Mouse (Mus musculus): Measurements from ENCODE around the gene Tbx20. TPM values are rescaled to one million over a fixed set of nuclear protein-coding genes. Genes with fewer than 3 reads are reported as not detected.

Tbx20 gene
- under 1 TPM in 1 of 2 experiments, not detected in 1; 0.25 TPM for total RNA-seq (2021)
- long read RNA-seq, experiment 1 = 0 reads
- long read RNA-seq, experiment 2 = 0 reads

- no peak for DNase-seq (ENCODE audit: low spot score in 2 of 2)
These were observed at the start of gene Tbx20 for GRCm38 (mm10) chr9:24774160-24774969. Gene Tbx20, minus strand, starts transcription at chr9:24774303.

- no peak for DNase-seq (ENCODE audit: low spot score in 2 of 2)
These were observed 44.4 kb upstream of the Tbx20 start for GRCm38 (mm10) chr9:24818511-24818910.

DNA sequence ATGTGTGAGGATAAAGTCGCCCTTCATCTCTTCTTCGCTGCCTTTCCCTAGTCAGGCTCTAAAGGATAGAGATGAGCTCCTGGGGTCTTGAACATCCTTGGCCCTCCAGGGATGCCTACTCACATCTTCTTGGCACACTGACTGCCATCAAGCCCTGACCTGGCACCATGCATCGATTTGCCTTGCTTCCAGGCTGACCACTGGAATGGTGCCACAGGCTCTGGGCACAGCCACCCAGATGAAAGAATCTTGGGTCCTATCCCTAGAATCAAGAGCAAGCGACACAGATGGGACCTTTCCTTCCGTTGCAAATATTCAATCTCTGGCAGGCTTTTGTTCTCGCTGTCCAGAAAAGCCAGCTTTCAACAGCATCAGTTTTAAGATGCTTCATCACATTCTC lies 38.4 kb upstream of the Tbx20 start:
- no peak for DNase-seq (ENCODE audit: low spot score in 2 of 2)

DNA sequence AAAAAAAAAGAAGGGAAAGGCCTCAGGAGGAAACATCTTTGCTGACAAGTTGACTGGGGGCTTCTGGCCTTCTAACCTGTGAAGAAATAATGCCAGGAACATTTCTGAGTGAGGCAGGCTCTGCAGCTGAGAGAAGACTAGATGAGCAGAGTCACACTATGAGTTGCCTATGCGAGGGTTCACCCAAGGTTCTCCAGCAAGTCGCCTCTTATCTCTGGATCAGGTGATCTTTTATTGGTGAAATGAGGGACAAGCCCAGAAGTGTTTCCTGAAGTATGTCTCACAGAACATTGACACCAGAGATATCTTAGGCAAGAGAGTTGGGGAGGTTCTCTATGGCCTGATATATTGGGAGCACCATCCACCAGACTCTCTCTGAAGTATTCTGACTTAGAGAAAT lies 18.0 kb upstream of the Tbx20 start:
- DNase-seq (ENCODE audit: low spot score in 2 of 2) = no peak

DNA sequence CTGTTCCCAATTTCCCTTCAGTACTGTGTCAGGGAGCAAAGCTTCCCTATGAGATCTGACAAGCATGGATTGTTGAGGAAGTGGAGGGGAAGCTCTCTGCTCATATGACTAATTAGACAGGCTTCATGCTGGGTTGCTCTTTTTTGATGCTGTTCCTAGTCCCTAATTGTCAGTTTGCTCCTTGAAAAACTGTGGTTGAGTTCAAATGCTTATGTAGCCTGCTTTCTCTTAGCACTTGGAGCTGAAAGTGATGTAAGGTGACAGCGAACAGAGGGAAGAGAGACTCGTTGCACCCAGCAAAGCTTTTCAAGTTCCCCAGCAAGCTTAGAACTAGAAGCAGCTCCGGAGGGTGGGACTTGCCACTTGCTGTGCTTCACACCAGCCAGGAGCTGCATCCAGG lies 15.3 kb upstream of the Tbx20 start:
- DNase-seq (ENCODE audit: low spot score in 2 of 2) = no peak

DNA sequence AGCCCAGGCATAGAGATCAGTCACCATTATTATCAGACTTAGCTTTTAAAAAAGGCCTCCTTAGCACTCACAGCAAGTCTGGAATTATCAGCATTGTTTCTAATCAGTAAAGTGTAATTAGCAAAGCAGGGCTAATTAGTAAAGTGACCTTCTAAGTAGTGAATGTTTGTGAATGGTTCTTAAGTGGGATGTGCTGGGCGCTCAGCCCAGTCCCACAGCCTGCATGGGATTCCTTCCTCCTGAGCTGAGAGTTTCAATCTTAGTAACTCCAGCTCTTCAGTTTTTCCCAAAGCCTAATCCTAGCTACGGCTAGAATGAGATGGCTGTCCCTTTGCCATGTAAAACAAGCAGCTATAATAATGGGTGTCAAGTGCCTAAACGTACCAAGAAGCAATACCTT lies 8.2 kb upstream of the Tbx20 start:
- no peak for DNase-seq (ENCODE audit: low spot score in 2 of 2)

- no peak for DNase-seq (ENCODE audit: low spot score in 2 of 2)
These were observed 6.9 kb upstream of the Tbx20 start for GRCm38 (mm10) chr9:24780929-24781441.

- no peak for DNase-seq (ENCODE audit: low spot score in 2 of 2)
These were observed 6.4 kb upstream of the Tbx20 start for GRCm38 (mm10) chr9:24780391-24780928.

- no peak for DNase-seq (ENCODE audit: low spot score in 2 of 2)
These were observed 5.9 kb upstream of the Tbx20 start for GRCm38 (mm10) chr9:24779975-24780374.

DNA sequence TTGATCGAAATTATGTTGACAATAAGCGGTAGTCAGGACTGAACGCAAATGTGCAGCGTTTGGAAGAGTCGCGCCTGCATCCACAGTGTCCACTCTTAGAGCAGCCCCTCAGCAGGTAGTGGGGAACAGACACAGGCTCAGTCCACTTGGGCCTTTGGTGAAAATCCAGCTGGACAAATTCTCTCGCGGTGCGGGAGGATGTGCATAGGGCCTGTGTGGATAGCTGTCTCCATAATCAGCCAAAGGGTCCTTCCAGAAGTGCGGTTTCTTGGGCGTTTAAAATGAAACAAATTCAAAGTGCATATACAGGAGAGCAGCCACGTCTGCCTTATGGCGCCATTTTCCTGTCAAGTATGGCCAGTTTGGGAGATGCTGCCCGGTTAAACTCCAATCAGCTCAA lies 4.5 kb upstream of the Tbx20 start:
- DNase-seq (ENCODE audit: low spot score in 2 of 2) = no peak

- no peak for DNase-seq (ENCODE audit: low spot score in 2 of 2)
These were observed 3.9 kb upstream of the Tbx20 start for GRCm38 (mm10) chr9:24777961-24778360.

DNA sequence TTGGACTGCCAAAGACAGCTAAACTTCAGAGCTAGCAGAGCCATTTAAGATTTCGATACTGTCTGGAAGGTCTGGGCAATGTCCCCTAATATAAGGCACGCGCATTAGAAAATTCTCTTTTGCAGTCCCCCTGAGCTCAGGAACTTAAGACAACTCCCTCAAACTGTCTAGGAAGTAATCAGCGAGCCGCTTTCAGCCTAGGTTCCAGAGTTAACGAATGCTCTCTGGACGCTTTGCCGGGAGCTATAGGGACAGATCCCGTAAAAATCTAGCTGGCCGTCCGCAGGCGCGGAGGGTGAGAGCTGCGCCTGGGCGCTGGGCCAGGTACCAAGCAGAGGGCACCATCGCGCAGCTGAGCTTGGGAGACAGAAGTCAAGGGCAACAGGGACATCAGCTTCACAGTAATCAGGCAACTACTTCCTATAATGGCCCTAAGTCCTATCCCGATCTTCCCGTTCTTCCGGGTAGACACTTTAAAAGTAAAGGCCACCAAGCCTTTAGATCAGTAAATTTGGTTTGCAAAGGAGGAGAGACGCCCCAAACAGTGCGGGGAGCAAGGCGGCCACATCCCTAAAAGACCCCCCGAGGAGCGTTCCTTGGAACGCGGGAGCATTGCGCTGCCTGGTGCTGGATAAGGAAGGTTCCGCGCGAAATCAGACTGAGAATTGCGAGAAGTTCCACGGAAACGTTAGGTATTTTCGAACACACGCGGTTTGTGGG lies 3.2 kb upstream of the Tbx20 start:
- no peak for DNase-seq (ENCODE audit: low spot score in 2 of 2)

DNA sequence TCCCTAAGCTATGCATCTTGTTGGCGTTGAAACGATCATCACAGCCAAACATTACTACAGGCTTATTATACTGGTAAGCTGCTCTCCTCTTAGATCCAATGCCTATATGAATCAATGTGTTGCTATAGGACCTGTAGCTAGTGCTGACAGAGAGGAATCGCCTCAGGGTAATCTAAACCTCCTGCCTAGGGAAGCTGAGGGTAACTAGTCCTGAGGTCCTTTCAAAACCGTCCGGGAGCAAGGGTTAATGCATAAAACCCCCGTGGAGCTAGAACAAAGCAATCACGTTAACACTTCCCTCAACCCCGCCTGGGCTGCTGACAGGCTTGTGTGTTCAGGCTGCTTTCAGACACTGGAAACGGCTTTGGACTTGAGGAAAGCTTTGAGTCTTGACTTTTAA lies 2.4 kb upstream of the Tbx20 start:
- no peak for DNase-seq (ENCODE audit: low spot score in 2 of 2)

DNA sequence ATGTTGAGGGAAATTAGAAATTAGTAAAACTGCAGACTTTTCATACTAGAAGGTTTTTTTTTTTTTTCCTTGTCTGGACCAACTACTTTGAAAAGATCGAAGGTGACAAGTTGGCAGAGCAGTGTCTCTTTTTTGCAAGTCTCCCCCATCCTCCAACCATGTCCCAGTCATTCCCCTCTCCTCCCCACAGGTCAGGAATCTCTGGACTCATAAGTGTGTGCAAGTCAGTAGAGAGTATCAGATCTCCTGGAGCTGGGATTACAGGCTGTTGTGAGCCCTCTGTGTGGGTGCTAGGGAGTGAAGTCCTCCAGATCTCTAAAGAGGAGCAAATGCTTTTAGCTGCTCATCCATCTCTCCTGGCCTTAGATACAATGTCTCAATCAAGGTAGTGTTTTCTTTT lies 1.5 kb upstream of the Tbx20 start:
- DNase-seq (ENCODE audit: low spot score in 2 of 2) = no peak

DNA sequence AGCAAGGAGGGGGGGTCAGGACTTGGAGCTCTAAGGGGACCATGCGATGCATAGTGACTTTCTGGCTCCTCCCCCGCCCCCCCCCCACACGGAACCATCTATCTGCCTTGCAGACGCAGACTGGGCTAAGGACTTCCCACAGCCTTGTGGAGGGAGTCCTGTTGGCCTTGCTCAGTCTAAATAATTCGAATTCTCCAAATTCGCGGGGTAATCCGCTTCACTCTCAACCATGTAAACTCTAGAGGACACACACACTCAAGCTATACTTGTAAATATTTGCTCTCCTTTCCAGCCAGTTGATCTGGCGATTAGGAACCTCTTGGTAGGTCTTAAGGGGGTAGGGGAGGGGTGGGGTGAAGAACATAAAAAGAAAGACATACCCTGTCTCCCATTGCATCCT lies 898 bp upstream of the Tbx20 start:
- no peak for DNase-seq (ENCODE audit: low spot score in 2 of 2)

- DNase-seq (ENCODE audit: low spot score in 2 of 2) = no peak
These were observed 434 bp downstream of the Tbx20 start for GRCm38 (mm10) chr9:24773669-24774068.

DNA sequence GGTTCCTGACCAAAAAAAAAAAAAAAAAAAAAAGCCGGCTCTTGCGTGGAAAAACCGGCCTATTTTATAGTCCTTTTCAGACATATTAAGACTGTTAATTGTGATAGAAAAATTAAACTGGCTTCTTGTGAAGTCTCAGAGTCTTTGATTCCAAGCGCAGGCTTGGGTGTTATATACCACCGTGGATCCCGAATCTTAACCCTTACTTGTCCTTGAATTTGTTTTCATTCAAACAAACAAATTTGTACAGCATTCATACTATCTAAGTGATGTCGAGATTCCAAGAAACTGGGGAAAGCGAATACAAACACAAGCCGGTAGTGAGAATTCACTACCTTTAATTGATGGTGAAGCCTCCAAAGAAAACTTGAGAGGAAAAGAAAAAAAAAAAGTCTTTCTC lies 932 bp downstream of the Tbx20 start:
- DNase-seq (ENCODE audit: low spot score in 2 of 2) = no peak

DNA sequence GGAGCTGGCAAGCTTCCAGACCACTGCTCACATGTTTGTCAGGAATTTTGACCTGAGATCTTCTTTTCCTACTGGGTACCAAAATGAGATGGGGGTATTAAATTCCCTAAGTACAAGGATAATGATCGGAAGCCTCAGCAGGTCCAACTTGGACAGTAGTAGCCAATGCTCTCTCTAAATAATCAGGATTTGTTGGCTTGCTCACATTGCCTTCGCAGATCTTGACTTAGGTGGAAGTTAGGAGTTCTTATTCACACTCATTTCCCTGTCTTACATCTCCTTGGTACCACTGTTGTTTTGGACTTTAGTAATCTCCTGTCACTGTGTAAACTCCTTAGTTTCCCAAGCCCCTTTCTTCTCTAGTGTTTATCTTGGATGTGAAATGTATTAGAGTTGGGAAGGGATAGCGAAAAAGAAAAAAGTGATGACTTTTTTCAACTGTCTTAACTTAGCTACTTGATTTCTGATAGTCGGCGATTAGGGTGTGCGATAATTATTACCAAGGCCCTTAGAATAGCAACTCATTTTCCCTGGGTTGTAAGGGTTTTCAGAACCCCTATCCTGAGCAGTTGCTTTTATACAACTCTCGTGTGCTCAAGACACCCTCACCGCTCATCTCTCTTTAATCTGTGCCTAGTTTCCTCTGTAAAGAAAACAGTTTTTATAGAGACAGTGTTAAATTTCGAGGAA lies 1.5 kb downstream of the Tbx20 start:
- DNase-seq (ENCODE audit: low spot score in 2 of 2) = no peak

- DNase-seq (ENCODE audit: low spot score in 2 of 2) = no peak
These were observed 2.4 kb downstream of the Tbx20 start for GRCm38 (mm10) chr9:24771713-24772112.

DNA sequence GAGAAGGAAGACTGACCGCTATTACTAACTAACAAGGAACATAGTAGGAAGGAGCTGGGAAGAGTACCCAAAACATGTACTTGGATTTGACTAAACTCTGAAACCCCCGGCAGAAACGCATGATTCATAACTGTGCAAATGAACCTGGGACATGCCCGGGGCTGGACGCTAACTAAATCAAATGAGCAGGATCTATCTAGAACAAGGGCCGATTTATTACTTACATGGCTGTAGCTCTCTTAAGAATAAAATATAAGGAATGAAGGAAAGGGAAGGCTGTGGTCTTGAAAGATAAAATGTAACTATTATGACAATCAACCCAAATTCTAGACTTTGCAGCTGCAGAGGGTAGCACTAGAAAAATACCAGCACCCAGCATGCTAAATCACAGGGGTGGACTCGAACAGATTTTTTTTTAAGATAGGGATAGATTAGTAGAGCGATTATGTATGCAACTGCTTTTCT lies 3.1 kb downstream of the Tbx20 start:
- DNase-seq (ENCODE audit: low spot score in 2 of 2) = no peak

DNA sequence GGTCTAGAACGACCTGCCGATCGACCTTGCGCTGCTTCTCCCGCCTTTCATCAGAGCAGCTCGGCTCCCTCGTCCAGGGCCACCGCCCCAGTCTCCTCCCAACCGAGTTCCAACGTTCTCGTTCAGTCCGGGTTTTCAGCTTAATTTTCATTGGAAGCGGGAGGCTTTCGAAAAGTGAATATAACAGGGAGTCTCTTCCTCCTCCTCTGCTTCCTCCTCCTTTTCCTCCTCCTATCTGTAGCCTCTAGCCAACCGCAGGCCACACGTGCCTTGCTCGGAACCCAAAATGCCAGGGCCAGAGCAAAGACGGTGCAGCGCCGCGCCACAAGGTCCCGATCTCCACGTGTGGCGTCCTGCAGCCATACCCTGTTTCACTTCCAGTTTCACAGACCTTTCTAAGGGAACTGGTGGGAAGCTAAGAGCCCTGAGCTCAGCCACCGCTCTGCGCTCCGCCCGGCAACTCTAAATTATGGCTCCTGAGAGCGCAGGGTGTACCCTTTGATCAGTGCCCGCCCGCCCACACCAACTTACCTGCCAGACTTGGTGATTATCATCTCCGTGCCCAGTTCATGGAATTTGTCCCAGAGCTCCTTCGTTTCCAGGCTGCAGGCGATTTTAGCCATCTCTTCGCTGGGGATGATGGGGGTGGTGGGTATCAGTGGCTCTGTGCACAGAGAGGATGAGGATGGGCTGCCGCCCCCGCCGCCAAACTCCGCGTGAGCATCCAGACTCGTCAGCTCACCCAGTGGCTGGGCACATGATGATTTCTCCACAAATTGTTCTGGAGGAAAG lies 3.8 kb downstream of the Tbx20 start:
- no peak for DNase-seq (ENCODE audit: low spot score in 2 of 2)
